In the genomic region with DNA sequence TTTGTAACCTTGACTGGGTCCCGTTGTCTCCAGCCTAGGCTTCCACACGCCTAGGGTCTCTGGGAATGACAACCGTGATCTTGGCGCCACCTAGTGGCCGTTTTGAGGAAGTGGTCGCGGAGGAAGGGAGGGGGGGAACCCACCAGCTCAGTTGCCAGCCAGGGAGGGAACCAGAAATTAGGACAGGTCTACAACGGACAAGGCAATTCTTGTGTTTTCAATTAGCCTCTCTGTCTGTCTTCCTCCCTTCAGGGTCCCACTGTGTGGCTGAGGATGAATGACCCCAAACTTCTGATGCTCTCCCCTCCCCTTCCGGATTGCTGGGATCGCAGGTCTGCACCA, we compare ENCODE assay signal across 8 mouse cellular contexts. TPM values are rescaled to one million over a fixed set of nuclear protein-coding genes. Genes with fewer than 3 reads are reported as not detected.
DNase-seq lines count a peak whose midpoint lies in the region; ATAC-seq lines count a peak whose summit lies in the region.

No protein-coding gene starts in this region.

- 16% methylated on average over 10 of the region's 10 CpGs for WGBS in limb, embryonic 11.5 days

- H3K9ac ChIP-seq in limb, embryonic 11.5 days (ENCODE audit: low read length): no peak overlapping the region

- H3K27me3 ChIP-seq in limb, embryonic 11.5 days (ENCODE audit: control insufficient read depth, insufficient read depth, low read length): no peaks in the 10 kb centered on the region

- no peak overlapping the region for H3K4me2 ChIP-seq in limb, embryonic 11.5 days (ENCODE audit: low read depth, severe bottlenecking)

- ATAC-seq in limb, embryonic 11.5 days (ENCODE audit: insufficient number of reproducible peaks, low FRiP score, low TSS enrichment, low read depth): peak; percentile 82
- peak; percentile 70 for ATAC-seq in monocyte, adult 5-6 weeks (replicated peaks; ENCODE audit: insufficient number of reproducible peaks, low FRiP score, low TSS enrichment, poor library complexity, severe bottlenecking)

- no peak overlapping the region for H3K27ac ChIP-seq in limb, embryonic 11.5 days (replicated peaks; ENCODE audit: low read depth, low read length)

- no peak overlapping the region for H3K4me3 ChIP-seq in limb, embryonic 11.5 days (ENCODE audit: low read depth, low read length)

- DNase-seq in urinary bladder, adult 18-20 months (ENCODE audit: low spot score in 2 of 2): peak; percentile 40 to 59
- DNase-seq in urinary bladder, postnatal 10 days (ENCODE audit: low spot score): no peak
- DNase-seq in embryo, embryonic 11.5 days (ENCODE audit: low read depth, low spot score): peak; percentile 71
- DNase-seq in heart, adult 11 months: peak; percentile 97
- DNase-seq in kidney, adult 18-20 months: peak; percentile 77
- peak; percentile 85 for DNase-seq in limb, embryonic 11.5 days (ENCODE audit: low spot score)
- DNase-seq in spleen, postnatal 36 days (ENCODE audit: low spot score in 2 of 2): peak; percentile 29 to 42

- no peaks in the 10 kb centered on the region for H3K4me1 ChIP-seq in limb, embryonic 11.5 days (ENCODE audit: control insufficient read depth, insufficient read depth, low read length)

- no peaks in the 10 kb centered on the region for H3K9me3 ChIP-seq in limb, embryonic 11.5 days (ENCODE audit: control insufficient read depth, low read length)

- no peaks in the 10 kb centered on the region for H3K36me3 ChIP-seq in limb, embryonic 11.5 days (ENCODE audit: control insufficient read depth, insufficient read depth, low read length)

RNA-seq across cellular contexts. Expression of a gene that starts 1.4 kb away (rescaled TPM):
- polyA plus RNA-seq in limb, embryonic 11.5 days (2014; fragmentation: Nextera tagmentation; extraction: Ambion mirVana): 7.3 and 10.1 TPM in 2 replicates
- 21.9 to 28.7 TPM (median 25.8 TPM) in 3 replicates for total RNA-seq in monocyte, adult 5-6 weeks (2017)
